Mouse (Mus musculus) embryo, embryonic 10.5 days (tissue): ENCODE data around the gene F11.
A peak's percentile ranks its signal among the peaks of the same experiment; 100 is the strongest.

ENCODE experiments used
- DNase-seq: peaks from one replicate; pipeline ENCODE4 v3.0.0-alpha.2; 2015; ENCODE audit warnings: low spot score

F11 gene

GRCm38 (mm10) chr8:45239363-45239762, 22.5 kb downstream of the F11 start:
- DNase-seq = no peak

- DNase-seq = peak; percentile 71
Measured at GRCm38 (mm10) chr8:45238282-45238681, 23.5 kb downstream of the F11 start.

DNA sequence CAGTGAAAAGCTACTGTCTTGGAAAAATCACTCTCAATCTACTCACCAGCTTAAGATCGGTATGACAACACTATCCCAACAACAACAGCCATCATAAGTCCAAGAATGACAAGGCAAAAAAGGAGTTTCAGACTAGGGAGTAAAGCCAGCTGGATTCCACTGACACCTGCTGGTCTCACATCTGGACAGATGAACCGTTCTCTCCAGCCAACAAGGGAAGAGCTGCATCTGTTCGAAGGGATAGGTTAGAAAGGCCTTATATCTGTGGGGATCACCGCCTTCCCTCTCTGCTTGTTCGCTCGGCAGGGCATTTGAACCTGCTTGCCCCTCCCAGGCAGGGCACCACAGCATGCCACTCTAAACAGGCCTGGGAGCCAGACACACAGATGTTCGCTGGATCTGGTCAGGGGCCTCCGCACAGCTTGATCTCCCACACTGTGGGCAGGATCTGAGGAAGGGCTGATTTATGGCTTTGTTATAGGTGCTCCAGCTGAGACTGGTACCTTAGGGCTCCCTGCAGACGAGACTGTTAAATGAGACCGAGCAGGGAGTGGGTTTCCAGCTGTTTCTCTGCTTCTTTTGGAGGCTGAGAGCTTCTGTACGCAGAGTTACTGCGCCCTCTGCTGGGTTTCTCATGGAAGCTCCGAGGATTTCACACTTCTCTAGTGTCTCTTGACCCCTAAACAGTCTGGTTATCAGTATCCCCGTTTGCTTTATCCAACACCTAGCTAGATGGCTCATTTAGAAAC, 25.5 kb downstream of the F11 start:
- peak; percentile 88 for DNase-seq

- no peak for DNase-seq
Measured at GRCm38 (mm10) chr8:45235228-45235627, 26.6 kb downstream of the F11 start.

DNA sequence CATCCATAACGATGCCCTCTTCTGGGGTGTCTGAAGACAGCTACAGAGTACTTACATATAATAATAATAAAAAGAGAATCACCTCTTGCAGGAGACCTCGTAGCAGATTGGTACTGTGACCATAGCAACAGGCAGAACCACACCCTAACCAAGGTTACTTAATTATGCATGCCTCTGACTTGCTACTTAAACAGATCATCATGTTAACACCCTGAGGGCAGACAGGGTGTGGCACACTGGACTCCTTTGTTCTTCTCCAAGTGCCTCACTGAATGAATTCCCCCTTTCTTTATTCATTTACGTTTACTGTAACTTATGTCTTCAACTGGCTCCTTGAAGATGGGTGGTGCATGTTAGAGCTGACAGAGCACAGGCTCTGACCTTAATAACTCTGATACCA, 28.6 kb downstream of the F11 start:
- DNase-seq = no peak

DNA sequence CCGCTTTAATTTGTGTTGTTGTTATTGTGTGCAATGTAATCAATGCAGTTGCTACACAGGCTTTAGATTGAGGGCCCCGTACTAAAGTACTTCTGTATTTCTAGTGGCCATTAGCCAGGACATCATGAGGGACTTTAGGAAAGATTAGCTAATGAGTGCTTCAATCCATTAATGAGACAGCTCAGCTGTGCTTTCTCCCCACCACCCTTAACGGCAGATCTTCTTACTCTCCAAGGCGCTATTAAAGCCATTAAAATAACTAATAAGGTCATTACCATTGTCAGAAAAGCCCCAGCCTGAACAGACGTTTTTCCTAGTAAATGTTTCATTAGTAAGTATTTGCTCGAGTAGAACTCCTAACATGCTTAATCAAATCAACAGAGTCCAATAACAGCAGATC, 59.4 kb downstream of the F11 start:
- DNase-seq = no peak

DNA sequence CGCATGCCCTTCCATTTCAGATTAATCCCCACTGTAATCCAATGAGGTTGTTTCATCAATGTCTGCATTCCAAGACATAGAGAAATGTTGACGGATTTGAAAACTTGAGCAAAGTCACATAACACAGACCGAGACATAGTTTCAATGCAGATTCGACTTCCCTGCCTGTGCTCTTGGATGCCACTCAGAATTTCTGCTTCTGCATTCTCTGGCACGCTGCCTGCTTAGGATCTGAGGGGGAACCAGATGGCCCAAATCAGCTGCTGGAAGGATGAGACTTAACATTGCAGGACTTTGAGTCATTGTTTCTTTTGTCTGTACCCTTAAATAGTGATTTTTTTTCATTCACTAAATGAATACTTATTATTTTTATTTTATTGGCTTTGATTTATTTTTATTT, 60.2 kb downstream of the F11 start:
- DNase-seq = no peak

GRCm38 (mm10) chr8:45197294-45197693, 64.5 kb downstream of the F11 start:
- no peak for DNase-seq

GRCm38 (mm10) chr8:45195954-45196526, 65.8 kb downstream of the F11 start:
- no peak for DNase-seq
